12 mouse cellular contexts compared by ENCODE assay signal in the genomic region with DNA sequence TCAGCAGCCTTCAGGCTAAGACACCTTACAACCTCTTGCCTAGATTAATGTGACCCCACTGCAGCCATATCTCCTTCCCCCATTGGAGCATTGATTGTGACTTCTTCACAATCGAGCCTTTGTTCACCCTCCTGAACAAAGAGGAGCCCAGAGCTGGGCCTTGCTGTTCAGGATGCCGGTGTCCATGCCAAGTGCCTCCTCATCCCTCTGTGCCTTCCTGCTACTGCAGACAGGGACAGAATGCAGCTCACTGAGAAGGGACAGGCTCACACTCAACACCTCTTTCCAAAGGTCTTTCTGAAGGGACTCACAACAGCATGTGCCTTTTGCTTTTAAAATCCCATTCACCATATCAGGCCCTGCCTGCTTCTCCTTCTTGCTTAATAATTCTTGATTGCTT.
DNase-seq lines count a peak whose midpoint lies in the region; ATAC-seq lines count a peak whose summit lies in the region.
"Had no signal": no experiment of that assay in that cellular context is flagged by ENCODE, and none has a peak within 500 bp of the region (broad histone marks: within the 10 kb centered on the region; RNA-seq: fewer than 3 reads in every experiment).

No protein-coding gene starts in this region.

- no peak overlapping the region for H3K9ac ChIP-seq in midbrain, embryonic 11.5 days (ENCODE audit: low read length)
- no peak overlapping the region for H3K9ac ChIP-seq in midbrain, embryonic 15.5 days
- H3K9ac ChIP-seq: forebrain, embryonic 12.5 days; liver, embryonic 15.5 days had no signal

- no peak overlapping the region for H3K4me2 ChIP-seq in midbrain, embryonic 11.5 days
- H3K4me2 ChIP-seq in midbrain, embryonic 15.5 days = no peak overlapping the region
- H3K4me2 ChIP-seq: forebrain, embryonic 12.5 days; liver, embryonic 15.5 days had no signal

- 0 out of 2 replicates have a peak, but pooled peaks cover 6% of the 10 kb centered on the region for H3K4me1 ChIP-seq in midbrain, embryonic 11.5 days (ENCODE audit: control insufficient read depth, insufficient read depth, low read length)
- H3K4me1 ChIP-seq in midbrain, embryonic 15.5 days = no peaks in the 10 kb centered on the region

- 28% methylated on average over 2 of the region's 2 CpGs for WGBS in midbrain, embryonic 11.5 days
- WGBS in midbrain, embryonic 15.5 days = 24% methylated on average over 2 of the region's 2 CpGs

- DNase-seq in frontal cortex, postnatal 36 days (ENCODE audit: low spot score in 2 of 2) = no peak
- peak; percentile 88 for DNase-seq in midbrain, embryonic 11.5 days (ENCODE audit: low spot score, missing footprints)
- DNase-seq in cerebellum, postnatal 36 days = peak; percentile 37 to 39
- peak; percentile 14 to 16 for DNase-seq in layer of hippocampus, postnatal 14 days (ENCODE audit: low spot score in 2 of 2)
- no peak for DNase-seq in lung, postnatal 14 days
- DNase-seq: heart, postnatal 14 days; kidney, adult 9 months had no signal

- ATAC-seq in frontal cortex, adult (ENCODE audit: low TSS enrichment) = peak; percentile 44; the same call in 1 of the 2 replicates
- no peak for ATAC-seq in midbrain, embryonic 11.5 days (ENCODE audit: low FRiP score)
- ATAC-seq in midbrain, embryonic 15.5 days (replicated peaks) = no peak
- ATAC-seq: CD4-positive, CD25-positive, alpha-beta regulatory T cell, adult 4 months had no signal

- no peak overlapping the region for H3K27ac ChIP-seq in midbrain, embryonic 11.5 days (ENCODE audit: low read depth, low read length)
- H3K27ac ChIP-seq in midbrain, embryonic 15.5 days = no peak overlapping the region
- H3K27ac ChIP-seq: forebrain, embryonic 12.5 days; liver, embryonic 15.5 days had no signal

- no peaks in the 10 kb centered on the region for H3K9me3 ChIP-seq in midbrain, embryonic 11.5 days (ENCODE audit: control insufficient read depth, low read length)
- no peaks in the 10 kb centered on the region for H3K9me3 ChIP-seq in midbrain, embryonic 15.5 days
- H3K9me3 ChIP-seq: forebrain, embryonic 12.5 days; liver, embryonic 15.5 days had no signal

- H3K36me3 ChIP-seq in midbrain, embryonic 11.5 days (ENCODE audit: control insufficient read depth, insufficient read depth, low read length) = no peaks in the 10 kb centered on the region
- H3K36me3 ChIP-seq in midbrain, embryonic 15.5 days (replicated peaks) = no peaks in the 10 kb centered on the region
- H3K36me3 ChIP-seq: forebrain, embryonic 12.5 days had no signal

- no peaks in the 10 kb centered on the region for H3K27me3 ChIP-seq in midbrain, embryonic 11.5 days (ENCODE audit: control insufficient read depth, insufficient read depth, low read length)
- no peaks in the 10 kb centered on the region for H3K27me3 ChIP-seq in midbrain, embryonic 15.5 days (replicated peaks)
- H3K27me3 ChIP-seq: forebrain, embryonic 12.5 days; liver, embryonic 15.5 days had no signal

- H3K4me3 ChIP-seq in midbrain, embryonic 11.5 days (ENCODE audit: low read depth, low read length) = no peak overlapping the region
- no peak overlapping the region for H3K4me3 ChIP-seq in midbrain, embryonic 15.5 days
- H3K4me3 ChIP-seq: forebrain, embryonic 12.5 days; liver, embryonic 15.5 days had no signal

Comparison
In these comparisons a context has a peak if more than half of its experiments do, and no peak if none do; other contexts are left out.
1. DNase-seq: peak in midbrain, embryonic 11.5 days (single experiment), cerebellum, postnatal 36 days (2 of 2) and layer of hippocampus, postnatal 14 days (2 of 2); none in frontal cortex, postnatal 36 days (0 of 2) and lung, postnatal 14 days (single experiment).